Mouse (Mus musculus): Measurements from ENCODE around the gene Lipt2. TPM values are rescaled to one million over a fixed set of nuclear protein-coding genes. Genes with fewer than 3 reads are reported as not detected.

Gene Lipt2
- polyA plus RNA-seq, 1 experiment = 1.5 TPM

GRCm38 (mm10) chr7:100125166-100125565, 33.9 kb upstream of the Lipt2 start:
- WGBS = 60% methylated on average over 4 of the region's 4 CpGs
- Histone ChIP-seq H3K4me1 (ENCODE audit: control insufficient read depth, insufficient read depth, low read length) (no peaks in the 10 kb centered on the region; the same call in 1 of the 2 replicates), H3K27ac (ENCODE audit: control insufficient read depth, insufficient read depth, low read depth, low read length, poor library complexity) (no peak overlapping the region), H3K4me3 (replicated peaks; ENCODE audit: control insufficient read depth, low read depth, low read length) (no peak overlapping the region)
- TF ChIP-seq POLR2A (IDR thresholded peaks at IDR 0.05; ENCODE audit: borderline replicate concordance, control insufficient read depth, low read depth, low read length) = no peak
- no peak for TF ChIP-seq CTCF (IDR thresholded peaks at IDR 0.05; ENCODE audit: control insufficient read depth, insufficient read depth, low read length)

- 89% methylated on average over 7 of the region's 7 CpGs for WGBS
- Histone ChIP-seq H3K4me1 (ENCODE audit: control insufficient read depth, insufficient read depth, low read length) (no peaks in the 10 kb centered on the region; the same call in 1 of the 2 replicates), H3K4me3 (replicated peaks; ENCODE audit: control insufficient read depth, low read depth, low read length) (no peak overlapping the region), H3K27ac (ENCODE audit: control insufficient read depth, insufficient read depth, low read depth, low read length, poor library complexity) (no peak overlapping the region)
- no peak for TF ChIP-seq CTCF (IDR thresholded peaks at IDR 0.05; ENCODE audit: control insufficient read depth, insufficient read depth, low read length)
- no peak for TF ChIP-seq POLR2A (IDR thresholded peaks at IDR 0.05; ENCODE audit: borderline replicate concordance, control insufficient read depth, low read depth, low read length)
These were observed 32.6 kb upstream of the Lipt2 start for GRCm38 (mm10) chr7:100126514-100126913.

DNA sequence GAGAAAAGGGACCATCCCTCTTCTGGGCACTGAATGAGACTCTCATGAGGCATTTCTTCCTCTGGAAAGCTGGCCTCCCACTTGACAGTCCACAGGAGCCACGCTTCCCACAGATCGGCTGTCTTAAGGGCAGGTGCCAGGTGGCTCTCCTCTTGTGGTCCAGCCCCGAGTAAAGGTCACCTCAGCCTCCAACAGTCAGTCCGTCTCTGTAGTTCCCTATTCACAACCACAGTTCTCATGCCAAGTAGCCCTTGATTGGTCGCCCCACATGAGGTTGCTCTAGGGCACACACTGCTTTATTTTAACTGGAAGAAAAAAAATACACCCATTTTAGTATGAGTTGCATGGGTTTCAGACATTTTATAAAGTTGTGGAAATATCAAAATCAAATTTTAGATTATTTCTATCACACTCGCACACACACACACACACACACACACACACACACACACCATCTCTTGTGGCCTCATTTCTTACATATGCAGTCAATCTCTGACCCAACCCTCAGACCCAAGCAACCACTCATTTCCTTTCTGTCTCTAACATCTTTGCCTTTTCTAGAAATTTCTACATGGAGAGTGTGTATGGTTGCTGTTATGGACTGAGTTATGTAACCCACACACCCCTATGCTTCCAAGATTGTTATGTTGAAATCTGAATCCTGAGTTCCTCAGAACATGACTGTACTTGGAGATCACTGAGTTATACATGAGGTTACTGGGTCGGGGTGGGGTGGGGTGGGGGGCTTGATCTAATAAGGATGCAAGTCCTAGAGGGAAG, 30.6 kb upstream of the Lipt2 start:
- H3K4me3 ChIP-seq (replicated peaks; ENCODE audit: control insufficient read depth, low read depth, low read length) = no peak overlapping the region
- H3K4me1 ChIP-seq (ENCODE audit: control insufficient read depth, insufficient read depth, low read length) = no peaks in the 10 kb centered on the region; the same call in 1 of the 2 replicates
- TF ChIP-seq CTCF (IDR thresholded peaks at IDR 0.05; ENCODE audit: control insufficient read depth, insufficient read depth, low read length) (no peak), POLR2A (IDR thresholded peaks at IDR 0.05; ENCODE audit: borderline replicate concordance, control insufficient read depth, low read depth, low read length) (no peak)
- WGBS = 16% methylated on average over 7 of the region's 7 CpGs
- no peak overlapping the region for H3K27ac ChIP-seq (ENCODE audit: control insufficient read depth, insufficient read depth, low read depth, low read length, poor library complexity)

DNA sequence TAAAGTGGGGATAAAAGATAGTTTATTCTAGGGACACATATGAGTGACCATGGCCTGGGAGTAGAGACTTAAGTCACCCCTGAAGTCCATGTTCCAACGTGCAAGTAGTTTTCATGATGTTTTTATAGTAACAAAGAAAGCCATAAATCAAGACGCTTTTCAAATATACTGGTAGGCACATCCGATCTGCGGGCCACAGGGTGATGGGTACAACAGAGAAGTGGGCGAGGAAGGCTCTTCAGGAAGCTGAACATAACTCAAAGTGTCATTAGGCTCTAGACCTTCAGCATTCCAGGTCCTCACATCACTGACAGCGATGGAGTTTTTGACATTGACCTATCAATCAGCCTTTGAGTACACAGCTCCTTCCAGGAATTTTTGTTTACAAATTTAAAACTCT, 28.5 kb upstream of the Lipt2 start:
- Histone ChIP-seq H3K4me1 (ENCODE audit: control insufficient read depth, insufficient read depth, low read length) (no peaks in the 10 kb centered on the region; the same call in 1 of the 2 replicates), H3K4me3 (replicated peaks; ENCODE audit: control insufficient read depth, low read depth, low read length) (no peak overlapping the region), H3K27ac (ENCODE audit: control insufficient read depth, insufficient read depth, low read depth, low read length, poor library complexity) (no peak overlapping the region)
- 10% methylated on average over 6 of the region's 6 CpGs for WGBS
- TF ChIP-seq CTCF (IDR thresholded peaks at IDR 0.05; ENCODE audit: control insufficient read depth, insufficient read depth, low read length) (no peak), POLR2A (IDR thresholded peaks at IDR 0.05; ENCODE audit: borderline replicate concordance, control insufficient read depth, low read depth, low read length) (no peak)

DNA sequence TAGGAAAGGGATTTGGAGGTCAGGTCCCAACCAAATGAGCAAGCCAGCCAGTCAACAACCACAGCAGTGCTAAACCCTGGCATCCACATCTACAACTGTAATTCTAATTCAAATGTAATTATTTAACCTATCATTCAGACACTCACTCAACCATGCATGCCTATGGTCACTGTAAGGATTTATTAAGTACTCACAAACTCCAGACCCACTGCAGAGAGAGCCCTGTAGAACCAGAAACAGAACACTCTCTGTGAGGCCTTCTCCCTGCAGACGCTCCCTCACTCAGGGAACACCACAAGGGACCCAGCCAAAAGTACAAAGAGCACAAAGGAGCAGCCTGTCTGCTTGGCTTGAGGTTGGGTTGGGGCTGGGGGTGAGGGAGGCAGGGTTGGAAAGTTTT, 26.7 kb upstream of the Lipt2 start:
- H3K27ac ChIP-seq (ENCODE audit: control insufficient read depth, insufficient read depth, low read depth, low read length, poor library complexity) = no peak overlapping the region
- 74% methylated on average over 1 of the region's 1 CpGs for WGBS
- TF ChIP-seq POLR2A (IDR thresholded peaks at IDR 0.05; ENCODE audit: borderline replicate concordance, control insufficient read depth, low read depth, low read length) (no peak), CTCF (IDR thresholded peaks at IDR 0.05; ENCODE audit: control insufficient read depth, insufficient read depth, low read length) (no peak)
- H3K4me3 ChIP-seq (replicated peaks; ENCODE audit: control insufficient read depth, low read depth, low read length) = no peak overlapping the region
- no peaks in the 10 kb centered on the region; the same call in 1 of the 2 replicates for H3K4me1 ChIP-seq (ENCODE audit: control insufficient read depth, insufficient read depth, low read length)

GRCm38 (mm10) chr7:100137038-100137437, 22.0 kb upstream of the Lipt2 start:
- Histone ChIP-seq H3K27ac (ENCODE audit: control insufficient read depth, insufficient read depth, low read depth, low read length, poor library complexity) (no peak overlapping the region), H3K4me1 (ENCODE audit: control insufficient read depth, insufficient read depth, low read length) (no peaks in the 10 kb centered on the region; the same call in 1 of the 2 replicates), H3K4me3 (replicated peaks; ENCODE audit: control insufficient read depth, low read depth, low read length) (no peak overlapping the region)
- TF ChIP-seq CTCF (IDR thresholded peaks at IDR 0.05; ENCODE audit: control insufficient read depth, insufficient read depth, low read length) = no peak
- TF ChIP-seq POLR2A (IDR thresholded peaks at IDR 0.05; ENCODE audit: borderline replicate concordance, control insufficient read depth, low read depth, low read length) = no peak
- 46% methylated on average over 9 of the region's 9 CpGs for WGBS

- TF ChIP-seq POLR2A (IDR thresholded peaks at IDR 0.05; ENCODE audit: borderline replicate concordance, control insufficient read depth, low read depth, low read length) = no peak
- Histone ChIP-seq H3K4me3 (replicated peaks; ENCODE audit: control insufficient read depth, low read depth, low read length) (no peak overlapping the region), H3K4me1 (ENCODE audit: control insufficient read depth, insufficient read depth, low read length) (no peaks in the 10 kb centered on the region; the same call in 1 of the 2 replicates), H3K27ac (ENCODE audit: control insufficient read depth, insufficient read depth, low read depth, low read length, poor library complexity) (no peak overlapping the region)
- WGBS = 77% methylated on average over 4 of the region's 4 CpGs
These were observed 21.0 kb upstream of the Lipt2 start for GRCm38 (mm10) chr7:100138075-100138474.

DNA sequence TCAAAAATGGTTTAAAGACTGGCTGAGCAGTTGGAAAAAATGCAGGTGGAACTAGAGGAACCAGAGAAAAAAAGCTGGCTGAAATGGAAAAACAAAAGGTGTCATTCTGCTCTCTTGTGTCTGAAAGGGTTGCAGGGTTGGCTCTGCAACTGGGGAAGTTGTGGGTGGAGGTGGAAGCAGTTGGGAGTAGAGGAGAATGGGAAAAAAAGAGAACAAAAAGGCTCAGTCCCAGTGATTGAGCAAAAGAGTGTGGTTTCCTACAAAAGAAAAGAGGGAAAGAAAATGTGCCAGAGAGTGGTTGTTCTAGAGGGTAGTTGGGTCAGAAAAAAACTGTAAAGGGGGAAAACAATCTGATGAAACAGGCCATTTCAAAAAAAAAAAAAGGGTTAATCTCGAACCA, 18.5 kb upstream of the Lipt2 start:
- TF ChIP-seq POLR2A (IDR thresholded peaks at IDR 0.05; ENCODE audit: borderline replicate concordance, control insufficient read depth, low read depth, low read length) (no peak), CTCF (IDR thresholded peaks at IDR 0.05; ENCODE audit: control insufficient read depth, insufficient read depth, low read length) (no peak)
- 32% methylated on average over 1 of the region's 1 CpGs for WGBS
- Histone ChIP-seq H3K27ac (ENCODE audit: control insufficient read depth, insufficient read depth, low read depth, low read length, poor library complexity) (no peak overlapping the region), H3K4me3 (replicated peaks; ENCODE audit: control insufficient read depth, low read depth, low read length) (no peak overlapping the region), H3K4me1 (ENCODE audit: control insufficient read depth, insufficient read depth, low read length) (no peaks in the 10 kb centered on the region; the same call in 1 of the 2 replicates)

Data from bone marrow, adult 2 months (tissue).